Mouse (Mus musculus) forebrain, embryonic 10.5 days (tissue): ENCODE measurements around the gene Ptprr. TPM values are rescaled to one million over a fixed set of nuclear protein-coding genes. Genes with fewer than 3 reads are reported as not detected.

Experiments used
- DNase-seq: peaks from one replicate; pipeline ENCODE4 v3.0.0-alpha.2; 2017; ENCODE audit warnings: low spot score; ENCODE audit errors: extremely low spot score
- H3K27ac ChIP-seq: fragments of 300-500 bp; sonication (generic); 2 replicates; pipeline ENCODE4 v1.5.1; 2016; ENCODE audit warnings: mild to moderate bottlenecking
- H3K27me3 ChIP-seq: fragments of 300-500 bp; sonication (generic); 2 replicates; pipeline ENCODE4 v1.6.1; 2016; ENCODE audit warnings: mild to moderate bottlenecking; ENCODE audit not compliant: poor library complexity, severe bottlenecking
- H3K36me3 ChIP-seq: fragments of 300-500 bp; sonication (generic); replicated peaks from 2 replicates; pipeline ENCODE4 v1.6.1; 2016; ENCODE audit warnings: mild to moderate bottlenecking, moderate library complexity
- H3K4me1 ChIP-seq: fragments of 300-500 bp; sonication (generic); 2 replicates; pipeline ENCODE4 v1.6.1; 2016
- H3K4me3 ChIP-seq: fragments of 300-500 bp; sonication (generic); 2 replicates; pipeline ENCODE4 v1.5.1; 2016; ENCODE audit warnings: mild to moderate bottlenecking, moderate library complexity
- H3K9me3 ChIP-seq: fragments of 300-500 bp; sonication (generic); 2 replicates; pipeline ENCODE4 v1.6.1; 2016; ENCODE audit warnings: mild to moderate bottlenecking, moderate library complexity
- WGBS: fragments of 180-500 bp; shearing (Covaris S2); methylation state at CpG from one replicate; pipeline ENCODE4 v1.1.7; 2016; 5-methylcytosine and 5-hydroxymethylcytosine counted together
- polyA plus RNA-seq: library from polyadenylated mRNA; unstranded; fragments of >200 nt; fragmentation: Nextera tagmentation; extraction: Ambion mirVana; gene quantifications from 2 replicates; pipeline ENCODE4 v1.2.1, GENCODE M21; 2016

Ptprr gene
- polyA plus RNA-seq, 1 experiment from 2014 or later: 0.24 TPM

DNA sequence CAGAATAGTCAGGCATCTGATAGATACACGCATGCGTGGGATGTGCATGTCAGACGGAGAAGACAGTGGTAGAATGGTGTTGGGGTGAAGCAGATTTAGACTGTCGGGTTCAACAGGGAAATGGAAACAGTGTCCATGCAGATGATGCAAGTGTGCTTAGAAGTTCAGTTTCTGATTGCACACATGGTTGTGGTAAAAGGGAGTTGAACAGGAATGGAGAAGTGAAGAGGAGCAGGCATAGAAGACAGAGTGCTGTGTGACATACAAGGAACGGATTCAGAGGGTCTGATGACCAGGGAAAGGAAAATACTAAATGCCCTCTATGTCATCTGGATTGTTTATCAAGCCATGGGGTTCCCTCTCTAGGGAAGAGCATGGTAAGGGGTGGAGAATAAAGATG is 163.2 kb downstream of the Ptprr start:
- Histone ChIP-seq H3K27me3 (no peaks in the 10 kb centered on the region), H3K4me1 (peaks cover 17% of the 10 kb centered on the region), H3K9me3 (no peaks in the 10 kb centered on the region), H3K27ac (no peak overlapping the region), H3K36me3 (no peaks in the 10 kb centered on the region), H3K4me3 (no peak overlapping the region)
- no peak for DNase-seq
- whole genome bisulfite sequencing: 90% methylated on average over 5 of the region's 5 CpGs

DNA sequence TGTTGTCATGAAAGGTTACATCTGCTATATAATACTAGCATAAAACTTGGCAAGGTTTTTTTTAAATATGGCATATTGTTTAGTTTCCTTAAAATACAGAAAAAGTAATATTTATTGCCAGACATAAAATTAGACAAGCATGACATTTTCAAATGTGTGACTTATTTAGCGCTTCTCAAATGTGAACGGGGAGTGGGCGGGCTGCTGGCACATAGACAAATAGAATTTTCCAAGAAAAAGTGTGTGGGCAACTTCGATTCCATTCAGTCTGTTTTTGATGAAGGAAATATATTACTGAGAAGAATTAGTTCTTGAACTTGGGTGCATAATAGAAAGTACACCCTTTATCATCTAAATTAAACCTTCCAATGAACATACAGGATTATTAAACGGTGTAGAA is 164.2 kb downstream of the Ptprr start:
- no peak overlapping the region for H3K27ac ChIP-seq
- no peak for DNase-seq
- WGBS: 91% methylated on average over 5 of the region's 5 CpGs
- no peak overlapping the region for H3K4me3 ChIP-seq
- no peaks in the 10 kb centered on the region for H3K9me3 ChIP-seq
- H3K36me3 ChIP-seq: no peaks in the 10 kb centered on the region
- H3K4me1 ChIP-seq: peaks cover 9% of the 10 kb centered on the region
- no peaks in the 10 kb centered on the region for H3K27me3 ChIP-seq

DNA sequence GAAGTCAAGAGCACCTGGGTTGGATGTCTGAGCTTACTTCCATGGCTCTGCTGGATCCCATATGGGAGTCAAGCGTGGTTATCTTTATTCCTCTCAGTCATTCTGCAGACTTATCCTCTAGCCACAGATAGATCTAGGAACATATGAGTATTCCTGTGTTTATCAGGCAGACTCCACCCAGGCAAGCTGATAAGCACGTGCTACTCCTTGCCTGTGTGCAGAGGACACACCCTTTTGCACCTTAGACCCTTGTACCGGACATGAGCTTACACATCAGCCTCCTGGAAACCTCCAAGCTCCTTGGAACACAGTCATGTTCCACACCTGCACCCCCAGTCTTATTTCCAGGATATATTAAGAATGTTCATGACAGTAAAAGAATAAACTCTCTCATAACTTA is 165.2 kb downstream of the Ptprr start:
- no peak overlapping the region for H3K4me3 ChIP-seq
- H3K27me3 ChIP-seq: no peaks in the 10 kb centered on the region
- DNase-seq: no peak
- WGBS: 83% methylated on average over 3 of the region's 3 CpGs
- H3K4me1 ChIP-seq: no peaks in the 10 kb centered on the region
- no peaks in the 10 kb centered on the region for H3K36me3 ChIP-seq
- H3K9me3 ChIP-seq: no peaks in the 10 kb centered on the region
- no peak overlapping the region for H3K27ac ChIP-seq

DNA sequence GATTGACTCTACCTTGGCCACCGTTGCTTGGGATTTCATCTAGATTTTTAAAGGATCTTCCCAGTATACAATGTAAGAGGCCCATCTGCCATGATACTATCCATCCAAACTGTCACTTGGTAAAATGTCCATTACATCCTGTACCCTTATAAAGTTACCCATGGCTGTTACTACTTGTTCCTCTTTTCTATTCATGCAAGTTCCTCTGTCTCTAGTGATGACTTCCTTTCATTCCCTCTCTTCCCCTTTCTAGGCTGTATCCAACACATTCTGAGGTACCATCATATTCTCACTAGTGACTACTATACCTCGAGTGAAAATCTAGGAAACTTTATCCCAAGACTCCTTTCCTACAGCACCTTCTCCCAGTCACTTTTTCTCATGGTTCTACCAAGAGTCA is 173.7 kb downstream of the Ptprr start:
- DNase-seq: no peak
- 90% methylated on average over 2 of the region's 2 CpGs for WGBS
- Histone ChIP-seq H3K36me3 (no peaks in the 10 kb centered on the region), H3K4me3 (no peak overlapping the region), H3K9me3 (no peaks in the 10 kb centered on the region), H3K4me1 (peaks cover 10% of the 10 kb centered on the region), H3K27me3 (no peaks in the 10 kb centered on the region; the same call in 1 of the 2 replicates), H3K27ac (no peak overlapping the region)

DNA sequence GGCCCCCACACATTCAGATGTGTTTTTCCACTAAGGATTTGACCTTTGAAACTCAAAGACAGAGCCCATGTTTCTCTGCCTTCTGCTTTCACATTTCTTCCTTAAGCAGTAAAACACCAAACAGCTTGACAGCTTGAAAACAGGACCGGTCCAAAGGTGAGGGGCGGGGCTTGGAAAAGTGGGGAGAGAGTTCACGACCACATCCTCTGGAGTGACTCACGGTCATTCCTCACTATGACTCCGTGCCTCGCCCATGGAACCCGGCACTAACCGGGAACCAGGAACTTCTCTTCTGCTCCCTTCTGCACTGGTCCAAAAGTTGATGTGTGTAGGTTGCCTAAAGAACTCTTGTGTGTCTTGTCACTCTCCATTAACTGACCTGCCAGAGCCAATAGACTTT is 174.3 kb downstream of the Ptprr start:
- WGBS: 88% methylated on average over 8 of the region's 8 CpGs

DNA sequence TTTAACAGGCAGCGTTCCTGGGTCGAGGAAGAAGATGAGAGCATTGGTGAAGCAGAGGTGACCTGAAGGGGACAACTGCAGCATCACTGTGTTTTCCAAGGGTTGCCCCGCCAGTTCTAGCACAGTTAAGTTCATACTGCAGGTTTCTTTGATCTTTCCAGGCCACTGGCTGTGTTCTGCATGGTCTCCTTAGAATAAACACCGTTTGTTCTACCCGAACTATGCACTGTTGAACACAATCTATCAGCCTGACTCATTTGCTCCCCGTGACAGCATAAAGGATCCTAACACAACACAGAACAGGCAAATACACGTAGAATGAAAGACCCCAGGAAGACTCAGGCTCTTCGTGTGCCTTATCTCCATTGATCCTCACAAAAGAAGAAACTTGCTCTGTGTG is 176.4 kb downstream of the Ptprr start:
- H3K4me1 ChIP-seq: peaks cover 14% of the 10 kb centered on the region
- H3K9me3 ChIP-seq: no peaks in the 10 kb centered on the region
- no peak overlapping the region for H3K27ac ChIP-seq
- no peak overlapping the region for H3K4me3 ChIP-seq
- peaks cover 5% of the 10 kb centered on the region for H3K27me3 ChIP-seq
- no peaks in the 10 kb centered on the region for H3K36me3 ChIP-seq
- 78% methylated on average over 8 of the region's 8 CpGs for WGBS
- no peak for DNase-seq

More for the DNA sequence above, 174.3 kb downstream of the Ptprr start:
- H3K27me3 ChIP-seq: no peaks in the 10 kb centered on the region; the same call in 1 of the 2 replicates
- H3K36me3 ChIP-seq: no peaks in the 10 kb centered on the region
- H3K9me3 ChIP-seq: no peaks in the 10 kb centered on the region
- H3K27ac ChIP-seq: no peak overlapping the region
- DNase-seq: no peak
- H3K4me1 ChIP-seq: peaks cover 14% of the 10 kb centered on the region
- no peak overlapping the region for H3K4me3 ChIP-seq

DNA sequence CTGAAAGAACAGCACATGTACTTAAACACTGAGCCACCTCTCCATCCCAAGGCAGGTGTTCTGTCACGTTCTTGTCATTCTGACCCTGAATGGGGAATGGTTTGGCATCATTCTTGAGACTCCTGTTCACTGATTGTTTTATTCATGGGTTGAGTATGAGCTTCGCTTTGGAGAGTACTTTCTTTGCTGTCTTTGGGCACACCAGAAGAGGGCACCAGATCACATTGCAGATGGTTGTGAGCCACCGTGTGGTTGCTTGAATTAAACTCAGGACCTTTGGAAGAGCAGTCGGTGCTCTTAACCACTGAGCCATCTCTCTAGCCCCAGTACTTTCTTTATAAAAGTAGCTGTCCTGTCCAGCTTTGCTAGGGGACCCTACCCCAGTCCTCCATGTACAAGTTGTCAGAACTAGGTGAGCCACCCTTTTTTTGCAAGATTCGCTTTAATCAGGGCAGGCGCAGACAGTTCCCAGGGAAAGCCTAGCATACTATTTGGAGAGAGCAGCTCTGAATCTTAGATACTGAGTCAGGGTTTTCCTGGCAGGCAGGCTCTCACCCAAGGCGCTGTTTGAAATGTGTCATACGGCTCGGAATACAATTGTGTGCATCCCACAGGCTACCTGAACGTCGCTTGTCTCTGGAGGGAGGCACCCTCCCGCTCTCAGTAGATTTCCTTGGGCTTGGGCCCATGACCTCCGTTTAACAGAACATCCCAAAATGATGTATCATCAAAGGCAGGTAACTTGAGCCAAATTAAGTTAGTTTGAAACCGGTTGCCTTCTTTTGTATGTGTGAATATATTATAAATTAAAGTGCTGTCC is 178.8 kb downstream of the Ptprr start:
- no peaks in the 10 kb centered on the region for H3K9me3 ChIP-seq
- no peaks in the 10 kb centered on the region for H3K36me3 ChIP-seq
- DNase-seq: peak; percentile 26
- H3K27me3 ChIP-seq: peaks cover 5% of the 10 kb centered on the region
- H3K4me3 ChIP-seq: peak overlapping the region; percentile 30
- WGBS: 18% methylated on average over 14 of the region's 14 CpGs
- peaks cover 14% of the 10 kb centered on the region for H3K4me1 ChIP-seq
- H3K27ac ChIP-seq: no peak overlapping the region

DNA sequence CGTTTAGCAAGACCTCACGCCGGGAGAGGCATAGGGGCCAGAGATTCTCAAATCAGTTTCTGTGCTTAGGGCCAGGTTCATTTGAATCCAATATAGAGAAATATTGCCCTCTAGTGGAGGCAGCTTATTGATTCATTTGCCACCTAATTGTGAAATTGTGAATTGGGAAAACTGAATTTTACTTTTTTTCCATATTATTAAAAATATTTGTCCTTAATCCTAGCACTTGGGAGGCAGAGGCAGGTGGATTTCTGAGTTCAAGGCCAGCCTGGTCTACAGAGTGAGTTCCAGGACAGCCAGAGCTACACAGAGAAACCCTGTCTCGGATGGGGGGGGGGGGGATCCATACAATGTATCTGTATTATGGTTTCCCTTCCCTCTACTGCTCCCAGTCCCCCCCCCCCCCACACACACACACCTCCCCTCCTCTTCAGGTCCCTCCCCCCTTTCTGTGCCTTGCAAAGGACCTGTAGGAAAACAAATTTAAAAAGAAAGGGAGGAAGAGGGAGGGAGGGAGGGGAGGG is 179.5 kb downstream of the Ptprr start:
- DNase-seq: no peak
- H3K9me3 ChIP-seq: no peaks in the 10 kb centered on the region
- peak overlapping the region; percentile 30; the same call in 1 of the 2 replicates for H3K4me3 ChIP-seq
- peaks cover 5% of the 10 kb centered on the region for H3K27me3 ChIP-seq
- no peak overlapping the region for H3K27ac ChIP-seq
- H3K4me1 ChIP-seq: peaks cover 14% of the 10 kb centered on the region
- WGBS: 20% methylated on average over 4 of the region's 4 CpGs
- H3K36me3 ChIP-seq: no peaks in the 10 kb centered on the region

DNA sequence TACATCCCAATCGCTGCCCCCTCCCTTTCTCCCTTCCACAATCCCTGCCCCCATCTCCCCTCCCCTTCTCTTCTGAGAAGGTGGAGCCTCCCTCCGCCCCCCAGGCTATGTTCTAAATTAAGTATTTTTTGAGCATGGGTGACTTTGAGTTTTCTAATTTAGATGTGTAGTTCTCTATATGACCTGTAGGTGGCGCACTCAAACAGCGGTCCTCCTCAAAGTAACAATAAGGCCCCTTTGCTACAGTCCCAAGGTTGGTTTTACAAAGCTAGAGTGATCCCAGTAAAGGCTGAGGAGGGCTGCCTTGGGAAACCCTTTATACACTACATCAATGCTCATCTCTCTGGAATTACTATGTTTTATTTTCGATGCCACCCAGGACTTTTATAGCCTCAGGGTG is 181.0 kb downstream of the Ptprr start:
- Histone ChIP-seq H3K4me3 (no peak overlapping the region), H3K4me1 (peaks cover 11% of the 10 kb centered on the region), H3K36me3 (no peaks in the 10 kb centered on the region), H3K9me3 (no peaks in the 10 kb centered on the region), H3K27ac (no peak overlapping the region), H3K27me3 (peaks cover 5% of the 10 kb centered on the region)
- no peak for DNase-seq
- 23% methylated on average over 5 of the region's 5 CpGs for WGBS

DNA sequence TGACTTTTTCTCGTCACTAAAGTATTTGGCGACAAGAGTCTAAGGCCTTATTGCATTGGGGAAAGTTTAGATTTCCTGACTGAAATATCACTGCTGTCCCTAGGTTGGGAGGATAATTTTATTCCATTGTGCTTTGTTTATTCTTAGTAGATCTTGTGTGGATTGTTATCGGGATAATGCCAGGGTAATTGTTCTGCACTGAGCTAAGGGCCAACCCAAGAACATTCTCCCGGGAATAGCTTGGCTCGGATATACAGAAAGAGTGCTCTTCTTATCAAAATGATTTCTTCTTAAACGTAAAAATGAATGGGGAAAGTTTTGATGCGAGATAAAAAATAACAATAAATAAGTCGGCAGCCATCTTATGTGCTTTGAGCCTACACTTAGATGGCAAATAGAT is 183.5 kb downstream of the Ptprr start:
- no peaks in the 10 kb centered on the region for H3K9me3 ChIP-seq
- H3K27me3 ChIP-seq: peaks cover 5% of the 10 kb centered on the region
- no peak for DNase-seq
- H3K4me3 ChIP-seq: no peak overlapping the region
- WGBS: 90% methylated on average over 8 of the region's 8 CpGs
- peaks cover 5% of the 10 kb centered on the region for H3K4me1 ChIP-seq
- no peak overlapping the region for H3K27ac ChIP-seq
- no peaks in the 10 kb centered on the region for H3K36me3 ChIP-seq

DNA sequence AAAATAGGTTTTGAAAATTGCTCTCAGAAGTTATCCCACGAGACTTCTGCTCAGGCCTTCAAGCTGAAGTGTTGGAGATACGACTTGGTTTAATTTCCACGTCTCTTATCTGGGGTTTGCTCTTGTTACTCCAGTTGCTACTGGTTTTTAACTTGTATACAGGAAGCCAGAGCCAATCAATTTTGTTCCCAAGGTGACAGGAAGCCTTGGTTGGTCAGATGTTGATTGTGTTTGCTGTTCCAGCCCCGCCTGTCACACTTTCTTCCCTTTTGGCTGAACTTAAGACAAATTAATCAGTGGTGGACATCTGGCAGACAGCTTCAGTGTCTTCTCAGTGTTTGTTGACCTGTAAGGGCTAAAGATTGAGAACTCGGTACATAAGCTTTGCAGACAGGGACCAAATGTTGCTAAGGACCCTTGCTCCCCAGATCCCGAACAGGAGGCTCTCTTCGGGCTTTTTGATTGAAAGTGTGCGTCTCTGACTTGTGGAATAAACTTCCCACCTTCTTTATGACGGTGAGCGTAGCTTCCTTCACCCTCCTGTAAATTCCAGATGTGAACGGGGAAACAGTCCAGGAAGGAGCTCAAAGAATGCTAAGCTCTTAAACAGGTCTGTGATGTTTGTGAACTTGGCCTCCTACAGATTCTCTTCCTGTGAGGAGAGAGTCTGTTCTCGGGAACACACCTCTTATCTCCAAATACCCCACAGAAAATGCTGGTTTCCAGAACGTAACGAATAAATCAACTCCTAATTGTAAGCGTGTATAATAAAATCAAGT is 187.8 kb downstream of the Ptprr start:
- no peak for DNase-seq
- H3K4me3 ChIP-seq: no peak overlapping the region
- 82% methylated on average over 15 of the region's 15 CpGs for WGBS
- no peaks in the 10 kb centered on the region for H3K27me3 ChIP-seq
- peaks cover 6% of the 10 kb centered on the region; the same call in 1 of the 2 replicates for H3K4me1 ChIP-seq
- H3K9me3 ChIP-seq: no peaks in the 10 kb centered on the region
- H3K36me3 ChIP-seq: no peaks in the 10 kb centered on the region
- H3K27ac ChIP-seq: no peak overlapping the region

DNA sequence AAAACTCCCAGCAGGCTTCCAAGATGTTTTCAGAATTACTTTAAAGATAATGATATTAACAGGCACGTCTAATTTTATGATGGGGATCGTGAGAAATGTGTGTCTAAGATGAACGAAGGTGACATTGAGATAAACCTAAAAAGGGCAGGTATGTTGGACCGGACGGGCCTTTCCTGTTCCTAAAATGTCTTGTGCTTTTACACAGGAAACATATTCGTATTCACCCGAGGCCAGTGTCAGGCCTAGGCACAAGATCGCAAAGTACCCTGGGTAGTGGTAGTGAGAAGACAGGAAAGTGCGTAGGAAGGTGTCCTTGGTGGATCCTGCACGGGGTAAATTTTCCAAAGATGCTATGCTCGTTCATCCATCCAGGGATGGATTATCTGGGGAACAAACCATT is 188.4 kb downstream of the Ptprr start:
- Histone ChIP-seq H3K36me3 (no peaks in the 10 kb centered on the region), H3K27ac (no peak overlapping the region), H3K4me3 (no peak overlapping the region), H3K4me1 (peaks cover 6% of the 10 kb centered on the region; the same call in 1 of the 2 replicates), H3K9me3 (no peaks in the 10 kb centered on the region), H3K27me3 (no peaks in the 10 kb centered on the region)
- DNase-seq: no peak
- 88% methylated on average over 11 of the region's 11 CpGs for WGBS
